Mouse (Mus musculus): ENCODE data around the gene Foxo1. TPM values are rescaled to one million over a fixed set of nuclear protein-coding genes. Genes with fewer than 3 reads are reported as not detected.
A peak's percentile ranks its signal among the peaks of the same experiment; 100 is the strongest.

Foxo1 gene
- polyA plus RNA-seq, 1 experiment from 2014 or later: 5.4 TPM

GRCm38 (mm10) chr3:52400284-52401161, 132.4 kb downstream of the Foxo1 start:
- peaks cover 41% of the 10 kb centered on the region for H3K4me1 ChIP-seq
- H3K4me2 ChIP-seq: peak overlapping the region; percentile 73
- H3K27me3 ChIP-seq (replicated peaks): 0 out of 2 replicates have a peak, but pooled peaks cover 5% of the 10 kb centered on the region
- H3K9me3 ChIP-seq: no peaks in the 10 kb centered on the region
- H3K4me3 ChIP-seq: peak overlapping the region; percentile 44
- ATAC-seq (ENCODE audit: extremely low read depth, insufficient number of reproducible peaks, low FRiP score, low TSS enrichment): no peak
- peak overlapping the region; percentile 67 for H3K27ac ChIP-seq (replicated peaks)
- peak overlapping the region; percentile 79 for H3K9ac ChIP-seq
- 12% methylated on average over 19 of the region's 19 CpGs for WGBS
- H3K36me3 ChIP-seq: no peaks in the 10 kb centered on the region

DNA sequence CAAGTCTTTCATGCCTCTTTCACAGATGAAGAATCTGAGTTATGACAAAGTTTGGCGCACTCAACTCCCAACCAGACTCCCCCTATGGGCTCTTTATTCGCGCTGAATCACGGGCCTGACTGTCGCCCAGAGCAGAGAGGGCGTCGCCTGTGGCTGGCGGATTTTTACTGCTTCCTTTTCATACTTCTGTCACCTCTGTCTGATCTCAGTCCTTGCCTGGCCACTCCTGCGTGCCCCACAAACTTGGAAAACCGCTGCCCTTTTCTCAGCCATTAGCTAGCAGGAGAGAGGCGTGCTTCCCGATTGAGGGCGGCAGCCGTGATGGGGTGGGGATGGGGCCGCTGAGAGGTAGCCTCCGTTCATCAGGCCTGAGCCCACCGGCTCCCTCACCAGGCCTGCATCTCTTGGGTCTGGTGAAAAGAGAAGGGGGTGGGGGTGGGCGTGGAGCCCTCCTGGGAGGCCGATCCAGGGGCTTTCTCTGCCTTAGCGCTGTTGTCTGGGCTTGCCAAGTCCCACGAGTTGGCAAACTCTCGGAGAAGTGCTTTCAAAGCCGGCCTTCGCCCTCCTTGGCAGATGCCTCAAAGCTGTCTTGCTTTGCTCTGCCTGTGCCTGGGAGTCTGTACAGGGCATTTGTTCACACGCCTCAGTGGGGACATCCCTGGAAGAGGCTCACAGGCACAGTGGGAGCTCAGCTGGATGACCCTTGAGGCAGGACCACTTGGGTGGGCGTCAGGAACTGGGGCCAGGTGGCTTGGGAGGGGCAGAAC, 133.2 kb downstream of the Foxo1 start:
- H3K4me2 ChIP-seq: peak overlapping the region; percentile 73
- whole genome bisulfite sequencing: 2% methylated on average over 26 of the region's 26 CpGs
- H3K27ac ChIP-seq (replicated peaks): peak overlapping the region; percentile 67
- H3K36me3 ChIP-seq: no peaks in the 10 kb centered on the region
- H3K9me3 ChIP-seq: no peaks in the 10 kb centered on the region
- H3K4me1 ChIP-seq: peaks cover 41% of the 10 kb centered on the region
- H3K27me3 ChIP-seq (replicated peaks): no peaks in the 10 kb centered on the region
- ATAC-seq (ENCODE audit: extremely low read depth, insufficient number of reproducible peaks, low FRiP score, low TSS enrichment): 0 out of 2 replicates have a peak, but pooled peaks have one; percentile 18
- H3K4me3 ChIP-seq: peak overlapping the region; percentile 44
- peak overlapping the region; percentile 79 for H3K9ac ChIP-seq

Other genes starting within 250 kb of the Foxo1 start
- gene Maml3, start 163.3 kb upstream of the Foxo1 start, polyA plus RNA-seq (2015; fragmentation: Nextera tagmentation; extraction: Ambion mirVana): 2.1 and 2.4 TPM in 2 replicates